Mouse (Mus musculus) forebrain, embryonic 12.5 days (tissue): ENCODE measurements around the gene Pls1. TPM values are rescaled to one million over a fixed set of nuclear protein-coding genes. Genes with fewer than 3 reads are reported as not detected.

Experiments used
- ATAC-seq: fragments of 200-750 bp; cut with Nextera tagmentation; 2 replicates; pipeline ENCODE4 v1.8.0; 2017; ENCODE audit warnings: moderate TSS enrichment; ENCODE audit not compliant: low FRiP score
- H3K27ac ChIP-seq: fragments of 300-500 bp; sonication (generic); 2 replicates; pipeline ENCODE4 v1.5.1; 2016; ENCODE audit warnings: mild to moderate bottlenecking
- H3K27me3 ChIP-seq: fragments of 300-500 bp; sonication (generic); 2 replicates; pipeline ENCODE4 v1.6.1; 2016; ENCODE audit warnings: mild to moderate bottlenecking
- H3K36me3 ChIP-seq: fragments of 300-500 bp; sonication (generic); replicated peaks from 2 replicates; pipeline ENCODE4 v1.6.1; 2016; ENCODE audit warnings: mild to moderate bottlenecking
- H3K4me1 ChIP-seq: fragments of 300-500 bp; sonication (generic); 2 replicates; pipeline ENCODE4 v1.6.1; 2016
- H3K4me2 ChIP-seq: fragments of 300-500 bp; sonication (generic); 2 replicates; pipeline ENCODE4 v1.6.1; 2016; ENCODE audit warnings: mild to moderate bottlenecking, moderate library complexity
- H3K4me3 ChIP-seq: fragments of 300-500 bp; sonication (generic); replicated peaks from 2 replicates; pipeline ENCODE4 v1.5.1; 2016; ENCODE audit warnings: mild to moderate bottlenecking
- H3K9ac ChIP-seq: fragments of 300-500 bp; sonication (generic); 2 replicates; pipeline ENCODE4 v1.6.1; 2016; ENCODE audit warnings: mild to moderate bottlenecking
- H3K9me3 ChIP-seq: fragments of 300-500 bp; sonication (generic); 2 replicates; pipeline ENCODE4 v1.6.1; 2016
- WGBS: fragments of 180-500 bp; shearing (Covaris S2); methylation state at CpG from one replicate; pipeline ENCODE4 v1.1.7; 2016; 5-methylcytosine and 5-hydroxymethylcytosine counted together
- polyA plus RNA-seq: library from polyadenylated mRNA; unstranded; fragments of >200 nt; fragmentation: Nextera tagmentation; extraction: Ambion mirVana; gene quantifications from 2 replicates; pipeline ENCODE4 v1.2.1, GENCODE M21; 2016

Pls1 gene
- polyA plus RNA-seq = 5.1 and 5.8 TPM in 2 replicates

GRCm38 (mm10) chr9:95844825-95845460 lies at the start of gene Pls1:
TSS of gene Pls1 (minus strand) at chr9:95845311.
- Histone ChIP-seq H3K27ac (no peak within 1 kb of the TSS), H3K4me2 (peak within 1 kb of the TSS; percentile 97), H3K36me3 (no peaks in the 10 kb centered on the region), H3K4me1 (peaks cover 7% of the 10 kb centered on the region), H3K4me3 (peak within 1 kb of the TSS; percentile 69), H3K27me3 (peaks cover 28% of the 10 kb centered on the region), H3K9ac (peak within 1 kb of the TSS; percentile 57), H3K9me3 (no peaks in the 10 kb centered on the region)
- ATAC-seq = peak; percentile 95
- under 1% methylated on average over 46 of the region's 46 CpGs for WGBS

DNA sequence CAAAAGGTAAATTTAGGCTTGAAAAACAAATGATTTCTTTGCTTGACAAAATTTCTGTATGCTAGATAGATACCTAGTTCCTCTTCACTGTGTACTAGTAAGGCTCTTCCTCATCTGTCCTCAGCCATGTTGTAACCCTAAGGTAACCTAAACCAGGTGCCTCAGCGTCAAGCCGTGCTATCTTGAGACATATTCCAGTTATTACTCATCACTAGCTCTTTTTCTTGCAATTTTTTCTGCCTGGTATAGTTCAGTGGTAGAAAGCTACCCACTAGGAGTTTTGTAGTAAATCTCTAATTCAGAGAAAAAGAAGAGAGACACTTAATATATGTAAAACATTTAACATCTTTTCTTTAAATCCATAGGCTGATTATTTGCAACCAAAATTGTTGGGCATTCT lies 37.6 kb upstream of the Pls1 start:
- Histone ChIP-seq H3K9ac (no peak overlapping the region), H3K27me3 (no peaks in the 10 kb centered on the region), H3K4me3 (no peak overlapping the region), H3K9me3 (no peaks in the 10 kb centered on the region), H3K4me1 (no peaks in the 10 kb centered on the region), H3K36me3 (peaks cover 24% of the 10 kb centered on the region), H3K27ac (no peak overlapping the region), H3K4me2 (no peak overlapping the region)
- no peak for ATAC-seq
- 94% methylated on average over 2 of the region's 2 CpGs for WGBS

- peaks cover 24% of the 10 kb centered on the region for H3K36me3 ChIP-seq
- WGBS = 96% methylated on average over 5 of the region's 5 CpGs
- ATAC-seq = no peak
- H3K9me3 ChIP-seq = no peaks in the 10 kb centered on the region
- H3K9ac ChIP-seq = no peak overlapping the region
- no peaks in the 10 kb centered on the region for H3K4me1 ChIP-seq
- H3K27me3 ChIP-seq = no peaks in the 10 kb centered on the region
- no peak overlapping the region for H3K4me2 ChIP-seq
- no peak overlapping the region for H3K4me3 ChIP-seq
- no peak overlapping the region for H3K27ac ChIP-seq
Observed at GRCm38 (mm10) chr9:95878246-95878645, 33.1 kb upstream of the Pls1 start.

GRCm38 (mm10) chr9:95858027-95858570 lies 13.0 kb upstream of the Pls1 start:
- Histone ChIP-seq H3K4me3 (peak overlapping the region; percentile 95), H3K4me1 (peaks cover 4% of the 10 kb centered on the region; the same call in 1 of the 2 replicates), H3K27me3 (0 out of 2 replicates have a peak, but pooled peaks cover 3% of the 10 kb centered on the region), H3K27ac (peak overlapping the region; percentile 76), H3K36me3 (peaks cover 3% of the 10 kb centered on the region; the same call in 1 of the 2 replicates), H3K9ac (peak overlapping the region; percentile 86), H3K9me3 (no peaks in the 10 kb centered on the region), H3K4me2 (peak overlapping the region; percentile 76)
- WGBS = under 1% methylated on average over 31 of the region's 31 CpGs
- ATAC-seq = peak; percentile 37

DNA sequence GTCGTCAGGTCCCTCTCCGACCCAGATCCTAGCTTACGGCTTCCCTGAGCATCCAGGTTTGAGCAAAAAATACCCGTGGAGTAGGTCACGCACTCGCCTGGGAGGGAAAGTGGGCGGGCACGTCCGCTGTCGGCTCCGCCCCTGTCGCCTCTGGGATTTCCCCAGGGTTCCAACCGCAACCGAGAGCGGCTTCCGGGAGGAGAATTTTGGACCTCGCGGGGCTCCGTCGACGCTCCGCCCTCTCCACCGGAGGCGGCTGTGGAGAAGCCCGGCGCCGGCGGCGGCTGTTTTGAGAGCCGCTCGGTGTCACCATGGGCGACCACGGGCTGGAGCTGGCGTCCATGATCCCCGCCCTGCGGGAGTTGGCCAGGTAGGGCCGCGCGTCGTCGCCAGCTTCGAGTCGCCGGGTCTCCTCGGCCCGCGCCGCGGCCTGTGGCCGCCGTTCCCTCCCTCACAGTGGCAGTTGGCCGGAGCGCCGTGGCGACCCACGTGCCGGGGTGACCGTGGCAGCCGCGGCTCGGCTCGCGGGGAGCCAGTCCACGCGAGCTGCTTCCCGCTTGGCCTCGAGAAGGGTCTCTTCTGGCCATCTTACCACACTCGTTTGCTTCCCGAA lies 12.4 kb upstream of the Pls1 start, which contains the start of gene Atr:
Gene Atr (plus strand): TSS at position 184 of the 613 bp plus-strand sequence.
- Histone ChIP-seq H3K36me3 (no peaks in the 10 kb centered on the region; the same call in 1 of the 2 replicates), H3K27ac (peak within 1 kb of the TSS; percentile 76), H3K27me3 (0 out of 2 replicates have a peak, but pooled peaks cover 3% of the 10 kb centered on the region), H3K9me3 (no peaks in the 10 kb centered on the region), H3K9ac (peak within 1 kb of the TSS; percentile 86), H3K4me2 (peak within 1 kb of the TSS; percentile 76), H3K4me1 (peaks cover 4% of the 10 kb centered on the region; the same call in 1 of the 2 replicates), H3K4me3 (peak within 1 kb of the TSS; percentile 95)
- under 1% methylated on average over 67 of the region's 69 CpGs for WGBS
- peak; percentile 90 for ATAC-seq

GRCm38 (mm10) chr9:95856004-95856403 lies 10.9 kb upstream of the Pls1 start:
- no peak for ATAC-seq
- WGBS = 86% methylated on average over 4 of the region's 4 CpGs
- Histone ChIP-seq H3K4me1 (peaks cover 4% of the 10 kb centered on the region; the same call in 1 of the 2 replicates), H3K36me3 (no peaks in the 10 kb centered on the region), H3K9me3 (no peaks in the 10 kb centered on the region), H3K4me2 (no peak overlapping the region), H3K27me3 (0 out of 2 replicates have a peak, but pooled peaks cover 3% of the 10 kb centered on the region), H3K27ac (no peak overlapping the region), H3K9ac (no peak overlapping the region), H3K4me3 (no peak overlapping the region)

DNA sequence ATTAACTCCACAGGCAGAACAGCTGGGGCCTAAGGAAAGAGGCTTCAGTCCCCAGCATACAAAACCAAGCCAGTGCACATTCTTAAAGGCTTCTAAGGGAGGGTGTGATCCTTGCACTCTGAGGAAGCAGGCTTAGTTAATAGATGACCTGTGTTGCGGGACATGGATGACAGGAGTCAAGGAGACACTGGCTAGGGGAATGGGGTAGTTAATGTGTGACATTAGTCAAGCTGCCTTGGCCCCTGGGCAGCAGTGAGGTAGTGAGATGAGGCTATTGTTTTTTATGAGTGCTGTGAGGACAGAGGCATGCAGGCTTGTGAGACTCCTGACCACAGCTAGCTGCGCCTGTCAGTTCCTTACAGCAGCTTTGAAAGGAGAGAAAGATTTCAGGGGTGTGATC lies 9.8 kb upstream of the Pls1 start:
- 90% methylated on average over 2 of the region's 2 CpGs for WGBS
- Histone ChIP-seq H3K27ac (no peak overlapping the region), H3K27me3 (0 out of 2 replicates have a peak, but pooled peaks cover 3% of the 10 kb centered on the region), H3K36me3 (no peaks in the 10 kb centered on the region), H3K9ac (no peak overlapping the region), H3K4me2 (no peak overlapping the region), H3K4me1 (peaks cover 4% of the 10 kb centered on the region; the same call in 1 of the 2 replicates), H3K4me3 (no peak overlapping the region), H3K9me3 (no peaks in the 10 kb centered on the region)
- no peak for ATAC-seq

DNA sequence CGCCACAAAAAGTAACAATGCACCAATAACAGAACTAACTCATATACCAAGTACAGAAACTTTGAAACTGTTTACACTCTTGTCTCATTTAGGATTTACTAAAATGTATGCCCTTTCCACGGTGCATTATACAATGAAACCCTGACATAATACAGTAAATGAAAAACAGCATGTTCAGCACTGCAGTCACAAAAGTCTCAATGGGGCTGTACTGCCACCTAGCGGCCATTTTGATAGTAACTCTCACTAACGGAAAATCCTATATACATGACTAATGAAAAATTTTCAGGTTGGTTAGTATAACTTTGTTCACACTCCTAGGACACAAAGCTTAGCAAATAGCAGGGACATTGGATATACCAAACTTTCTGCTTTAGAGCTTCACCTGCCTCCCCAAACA lies 7.8 kb upstream of the Pls1 start:
- H3K4me1 ChIP-seq = no peaks in the 10 kb centered on the region
- no peaks in the 10 kb centered on the region for H3K9me3 ChIP-seq
- H3K4me2 ChIP-seq = no peak overlapping the region
- 27% methylated on average over 4 of the region's 4 CpGs for WGBS
- no peak overlapping the region for H3K4me3 ChIP-seq
- no peak overlapping the region for H3K9ac ChIP-seq
- H3K27ac ChIP-seq = no peak overlapping the region
- peak; percentile 3; the same call in 1 of the 2 replicates for ATAC-seq
- no peaks in the 10 kb centered on the region for H3K36me3 ChIP-seq
- H3K27me3 ChIP-seq = 0 out of 2 replicates have a peak, but pooled peaks cover 3% of the 10 kb centered on the region

- no peaks in the 10 kb centered on the region for H3K4me1 ChIP-seq
- no peak overlapping the region for H3K4me2 ChIP-seq
- ATAC-seq = no peak
- WGBS = 79% methylated on average over 11 of the region's 11 CpGs
- H3K27ac ChIP-seq = no peak overlapping the region
- H3K36me3 ChIP-seq = no peaks in the 10 kb centered on the region
- H3K9me3 ChIP-seq = no peaks in the 10 kb centered on the region
- no peak overlapping the region for H3K9ac ChIP-seq
- peaks cover 3% of the 10 kb centered on the region; the same call in 1 of the 2 replicates for H3K27me3 ChIP-seq
- no peak overlapping the region for H3K4me3 ChIP-seq
Observed at GRCm38 (mm10) chr9:95851671-95852070, 6.6 kb upstream of the Pls1 start.

GRCm38 (mm10) chr9:95845711-95846110 lies 600 bp upstream of the Pls1 start:
- no peak overlapping the region for H3K9ac ChIP-seq
- H3K9me3 ChIP-seq = no peaks in the 10 kb centered on the region
- ATAC-seq = 0 out of 2 replicates have a peak, but pooled peaks have one; percentile 7
- H3K4me1 ChIP-seq = peaks cover 7% of the 10 kb centered on the region
- H3K27ac ChIP-seq = no peak overlapping the region
- no peaks in the 10 kb centered on the region for H3K36me3 ChIP-seq
- WGBS = 68% methylated on average over 4 of the region's 4 CpGs
- peak overlapping the region; percentile 97 for H3K4me2 ChIP-seq
- H3K4me3 ChIP-seq = no peak overlapping the region
- peaks cover 28% of the 10 kb centered on the region for H3K27me3 ChIP-seq

- Histone ChIP-seq H3K4me1 (no peaks in the 10 kb centered on the region), H3K4me2 (no peak overlapping the region), H3K9ac (no peak overlapping the region), H3K9me3 (no peaks in the 10 kb centered on the region), H3K4me3 (no peak overlapping the region), H3K36me3 (no peaks in the 10 kb centered on the region), H3K27ac (no peak overlapping the region), H3K27me3 (peaks cover 15% of the 10 kb centered on the region)
- WGBS = 88% methylated on average over 3 of the region's 3 CpGs
- ATAC-seq = no peak
Observed at GRCm38 (mm10) chr9:95839424-95839823, 5.7 kb downstream of the Pls1 start.

DNA sequence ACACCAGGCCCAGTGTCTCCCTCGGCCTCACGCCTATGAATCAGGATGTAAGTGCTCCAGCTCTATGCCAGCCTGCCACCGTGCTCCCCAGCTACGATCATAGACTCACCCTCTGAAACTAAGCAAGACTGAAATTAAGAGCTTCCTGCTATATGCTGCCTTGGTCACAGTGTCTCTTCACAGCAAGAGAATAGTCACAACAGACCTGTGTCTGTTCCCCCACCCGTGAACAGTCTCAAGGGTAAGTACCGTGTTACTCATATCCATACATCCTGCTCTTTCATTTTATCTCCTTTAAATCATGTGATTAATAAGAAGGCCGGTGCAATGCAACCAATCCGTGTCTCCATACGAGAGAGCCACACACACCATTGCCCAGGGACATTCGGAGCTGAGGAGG lies 9.4 kb downstream of the Pls1 start:
- Histone ChIP-seq H3K4me1 (no peaks in the 10 kb centered on the region), H3K9ac (no peak overlapping the region), H3K27me3 (no peaks in the 10 kb centered on the region), H3K36me3 (no peaks in the 10 kb centered on the region), H3K4me3 (no peak overlapping the region), H3K4me2 (no peak overlapping the region), H3K9me3 (no peaks in the 10 kb centered on the region), H3K27ac (no peak overlapping the region)
- no peak for ATAC-seq
- WGBS = 92% methylated on average over 10 of the region's 10 CpGs
